Mouse (Mus musculus) kidney, adult 11 months (tissue): ENCODE data around the gene Gm38392.

Experiments used
- DNase-seq: peaks from one replicate; pipeline ENCODE4 v3.0.0; 2022

The Gm38392 gene

GRCm38 (mm10) chr3:88197741-88198504 is 89.1 kb downstream of the Gm38392 start:
- DNase-seq, result no peak
